Mouse (Mus musculus) ovary, adult 2 months (tissue): ENCODE data around the gene 1110012L19Rik. TPM values are rescaled to one million over a fixed set of nuclear protein-coding genes. Genes with fewer than 3 reads are reported as not detected.

Source experiments
- polyA plus RNA-seq: library from polyadenylated mRNA; depleted of rRNA; stranded (reverse); fragments of >200 nt; gene quantifications from 2 replicates; pipeline ENCODE4 v1.2.3, GENCODE M21; 2012; rRNA removed

The 1110012L19Rik gene
- polyA plus RNA-seq = 4.5 and 5.1 TPM in 2 replicates

DNA sequence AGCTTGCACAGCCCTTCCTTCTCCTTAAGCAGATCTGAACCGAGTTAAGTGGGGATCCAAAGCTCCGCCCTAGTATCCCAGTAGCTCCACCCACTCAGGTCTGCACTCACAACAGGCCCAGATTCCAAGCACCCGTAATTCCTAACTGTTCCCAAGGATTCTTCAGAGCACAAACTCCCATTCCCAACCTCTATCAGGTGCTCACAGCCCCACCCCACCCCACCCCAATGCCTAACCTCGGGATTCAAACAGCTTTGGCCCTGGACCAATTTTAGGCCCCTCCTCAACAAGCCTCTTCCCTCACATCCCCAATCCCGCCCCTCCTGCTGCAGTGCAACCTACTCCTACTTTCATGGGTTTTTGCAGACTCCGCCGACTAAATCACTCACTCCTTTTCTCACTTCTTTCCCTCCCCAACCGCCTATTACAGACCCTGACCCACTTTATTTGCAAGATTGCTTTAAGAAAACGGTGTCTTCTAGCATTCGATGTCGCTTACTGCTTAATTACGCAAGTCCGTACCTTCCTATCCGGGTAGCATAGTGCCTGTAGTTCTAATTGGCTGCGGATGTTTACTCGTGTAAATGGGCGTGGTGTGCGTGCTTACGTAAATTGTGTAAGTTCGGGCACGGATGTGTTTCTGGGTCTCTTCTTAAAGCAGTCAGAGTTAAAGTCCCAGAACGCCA is at the start of gene 1110012L19Rik:
1110012L19Rik (plus strand) TSS at position 602 of the 686 bp plus-strand sequence.

DNA sequence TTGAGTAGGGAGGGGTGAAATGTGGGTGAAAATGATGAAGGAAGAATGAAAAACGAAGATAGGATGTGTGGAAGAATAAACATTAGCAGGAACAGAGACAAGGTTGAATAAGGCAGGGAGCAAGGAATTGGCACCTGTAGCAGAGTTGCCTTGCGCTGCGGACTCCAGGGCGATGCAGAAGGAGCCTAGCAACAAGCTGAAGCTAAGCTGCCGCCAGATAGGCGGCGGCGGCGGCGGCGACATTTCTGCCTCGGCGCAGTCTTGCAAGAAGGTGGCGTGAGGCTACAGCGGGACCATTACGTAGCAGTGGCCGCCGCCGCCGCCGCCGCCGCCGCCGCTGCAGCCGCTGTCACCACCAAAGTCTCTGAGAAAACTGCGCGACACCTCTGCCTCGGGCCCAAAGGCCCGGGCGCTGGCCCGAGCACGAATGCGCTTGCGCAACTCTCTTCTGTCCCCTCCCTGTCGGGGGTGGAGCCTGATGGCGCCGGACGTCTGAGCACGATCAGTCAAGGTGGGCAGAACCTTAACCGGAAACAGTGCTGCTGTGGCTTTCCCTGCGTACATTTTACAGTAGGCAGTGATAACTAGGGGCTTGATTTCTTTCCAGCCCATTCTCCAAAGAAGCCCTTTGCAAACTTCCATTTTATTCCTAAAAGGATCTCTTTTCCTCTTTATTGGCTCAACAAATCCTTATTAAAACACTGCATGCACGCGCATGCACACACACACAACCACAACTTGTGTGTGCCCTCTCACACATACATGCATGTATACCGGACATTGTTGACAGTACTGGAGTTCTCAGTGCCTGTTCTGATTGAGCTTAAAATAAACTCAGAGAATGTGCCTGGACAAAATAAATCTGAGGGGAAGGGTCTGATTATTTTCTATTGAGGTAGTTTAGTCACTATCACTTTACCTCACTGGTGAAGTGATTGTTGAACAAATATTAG is 20.7 kb upstream of the 1110012L19Rik start, which contains the start of gene Ids:
Ids (minus strand) TSS at position 424 of the 953 bp plus-strand sequence.

Other genes starting within 250 kb of the 1110012L19Rik start
- 22.8 and 24.3 TPM in 2 replicates for gene Ids, start 20.8 kb upstream of the 1110012L19Rik start, polyA plus RNA-seq
- 30.8 and 35.7 TPM in 2 replicates for gene Tmem185a, start 91.3 kb downstream of the 1110012L19Rik start, polyA plus RNA-seq